Mouse (Mus musculus) G1E (cell line): ENCODE data around the gene Caly.

Source experiments
- CTCF ChIP-seq: IDR thresholded peaks from 2 replicates; pipeline ENCODE4 v1.5.1; 2012; ENCODE audit warnings: low read depth, low read length, inconsistent platforms, mixed read lengths
- GATA1 ChIP-seq: IDR thresholded peaks from 2 replicates; pipeline ENCODE4 v1.6.1; 2012; ENCODE audit warnings: borderline replicate concordance, low read length, inconsistent platforms, mixed read lengths
- POLR2AphosphoS5 ChIP-seq: IDR thresholded peaks from 2 replicates; pipeline ENCODE4 v1.6.1; 2012; ENCODE audit warnings: low read depth, low read length, inconsistent platforms; ENCODE audit not compliant: insufficient replicate concordance
- TAL1 ChIP-seq: conservative IDR thresholded peaks from 2 replicates; pipeline ENCODE4 v1.6.1; 2012; ENCODE audit warnings: low read depth, low read length, inconsistent platforms, mixed read lengths

DNA sequence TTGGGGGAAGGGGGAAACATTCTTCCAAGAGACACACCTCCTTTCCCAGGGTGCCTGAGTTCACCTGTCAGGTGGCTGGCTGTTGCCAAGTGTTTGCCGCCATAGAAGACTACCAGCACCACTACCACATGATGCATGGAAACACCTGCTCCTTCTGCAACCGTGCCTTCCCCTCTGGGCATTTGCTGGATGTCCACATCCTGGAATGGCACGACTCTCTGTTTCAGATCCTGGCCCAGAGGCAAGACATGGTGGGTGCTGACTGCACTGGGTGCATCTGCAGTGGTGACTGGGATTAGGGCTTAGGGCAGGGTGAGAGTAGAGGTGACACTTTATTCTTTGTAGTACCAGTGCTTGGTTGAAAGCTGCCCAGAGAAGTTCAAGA, 45.2 kb downstream of the Caly start:
- TF ChIP-seq CTCF: no peak
- no peak for TF ChIP-seq GATA1
- TF ChIP-seq POLR2AphosphoS5: no peak
- TF ChIP-seq TAL1: no peak
